Mouse (Mus musculus): ENCODE data around the gene Cdh3. TPM values are rescaled to one million over a fixed set of nuclear protein-coding genes. Genes with fewer than 3 reads are reported as not detected.

Cdh3 gene
- total RNA-seq, 4 experiments from 2014 or later: 0.35 to 0.81 (median 0.55) TPM

DNA sequence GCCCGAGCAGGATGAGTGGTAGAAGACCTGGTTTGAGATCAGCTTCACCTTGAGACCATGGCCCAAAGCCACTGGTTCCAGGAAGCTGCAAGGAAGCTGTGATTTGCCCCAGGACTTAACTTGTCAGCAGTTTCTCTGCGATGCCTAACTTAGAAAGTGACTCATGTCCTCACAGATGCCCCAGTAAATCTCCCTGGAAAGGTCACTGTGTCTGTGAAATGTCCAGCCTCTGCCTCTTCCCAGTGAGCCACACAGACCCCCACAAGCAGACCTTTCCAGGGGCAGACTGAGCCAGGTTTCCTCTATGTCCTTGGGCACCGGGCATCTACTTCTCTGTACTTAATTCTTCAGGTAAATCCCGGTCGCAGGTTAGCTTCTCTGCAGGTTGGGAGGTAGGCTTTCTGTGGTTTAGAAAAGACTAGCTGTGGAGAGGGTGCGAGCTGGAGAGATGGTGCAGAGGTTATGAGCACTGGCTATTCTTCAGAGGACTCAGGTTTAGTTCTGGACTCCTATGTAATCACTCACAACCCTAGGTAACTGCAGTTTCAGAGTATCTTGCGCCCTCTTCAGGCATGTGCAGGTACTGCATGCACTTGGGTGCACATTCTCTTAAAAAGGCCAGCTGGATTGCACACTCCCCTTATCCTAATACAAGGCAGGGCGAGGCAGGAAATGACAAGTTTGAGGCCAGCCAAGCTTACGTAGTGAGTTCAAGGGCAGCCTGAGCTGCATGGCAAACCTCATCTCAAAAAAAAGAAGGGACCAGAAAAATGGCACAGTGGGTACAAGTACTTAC lies 16.7 kb downstream of the Cdh3 start:
- peak; percentile 37 for DNase-seq

DNA sequence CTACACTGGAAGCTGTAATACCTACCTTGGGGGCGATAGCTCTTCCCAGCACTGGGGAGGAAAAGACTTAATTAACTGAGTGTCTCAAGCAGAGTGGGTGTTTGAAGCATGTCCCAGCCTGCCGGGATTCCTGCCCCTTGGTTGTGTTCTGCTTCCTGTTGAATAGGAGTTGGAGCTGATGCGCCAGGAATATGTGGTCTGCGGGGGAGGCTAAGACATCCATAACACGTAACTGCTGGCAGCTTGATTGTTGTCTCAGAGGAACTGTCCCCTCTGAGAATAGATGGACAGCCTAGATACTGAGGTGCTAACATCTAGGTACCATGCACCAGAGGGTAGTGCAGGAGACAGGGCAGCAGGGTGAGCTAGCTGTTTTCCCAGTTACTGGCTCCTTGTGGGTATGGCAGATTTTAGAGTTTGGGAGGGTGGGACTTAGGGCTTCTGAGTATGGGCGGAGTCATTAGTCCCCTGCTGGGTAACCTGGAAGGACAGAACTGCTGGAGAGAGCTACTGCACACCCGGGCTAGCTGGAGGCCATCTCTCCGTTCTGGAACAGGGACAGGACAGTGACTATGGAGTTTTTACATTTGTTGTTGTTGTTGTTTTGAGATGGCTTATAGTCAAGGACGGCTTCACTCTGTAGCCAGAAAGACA lies 18.0 kb downstream of the Cdh3 start:
- no peak for DNase-seq

GRCm38 (mm10) chr8:106529885-106530482 lies 19.3 kb downstream of the Cdh3 start:
- DNase-seq: no peak

DNA sequence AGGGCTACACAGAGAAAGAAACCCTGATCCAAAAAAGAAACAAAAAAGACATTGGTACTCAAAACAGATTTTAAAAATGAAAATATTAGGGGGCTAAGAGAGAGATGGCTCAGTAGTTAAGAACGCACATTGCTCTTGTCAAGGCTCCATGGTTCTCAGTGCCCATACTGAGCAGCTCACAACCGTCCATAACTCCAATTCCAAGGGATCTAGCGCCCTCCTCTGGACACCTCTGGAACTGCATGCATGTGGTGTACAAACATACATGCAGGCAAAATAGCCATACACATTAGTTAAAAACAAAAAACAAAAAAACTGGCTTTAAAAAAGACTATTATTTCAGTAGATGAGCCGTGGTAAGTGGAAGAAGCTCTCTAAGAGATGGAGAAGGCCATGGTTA lies 19.9 kb downstream of the Cdh3 start:
- DNase-seq: no peak

GRCm38 (mm10) chr8:106533709-106534108 lies 23.0 kb downstream of the Cdh3 start:
- no peak for DNase-seq

GRCm38 (mm10) chr8:106534449-106534848 lies 23.8 kb downstream of the Cdh3 start:
- DNase-seq: no peak

GRCm38 (mm10) chr8:106535448-106535847 lies 24.8 kb downstream of the Cdh3 start:
- no peak for DNase-seq

DNA sequence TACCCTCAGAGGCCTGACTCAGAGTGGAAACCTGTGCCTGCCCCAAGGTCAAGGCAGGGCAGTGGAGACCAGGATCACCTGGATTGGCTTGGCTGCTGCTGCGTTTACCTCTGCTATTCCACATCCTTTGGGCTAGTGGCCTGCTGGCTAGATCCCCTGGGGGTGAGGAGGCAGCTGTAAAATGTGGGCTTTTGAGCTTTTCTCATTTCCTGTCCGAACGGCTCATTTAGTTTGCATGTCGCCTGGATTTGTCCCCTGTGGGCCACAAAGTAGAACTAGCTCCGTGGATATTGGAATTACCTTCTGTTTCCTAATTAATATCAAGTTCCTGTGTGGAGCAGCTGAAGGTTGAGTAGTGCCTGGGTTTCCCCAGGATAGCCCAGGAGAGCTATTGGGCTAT lies 28.5 kb downstream of the Cdh3 start:
- DNase-seq: no peak

- no peak for DNase-seq
These were observed 30.3 kb downstream of the Cdh3 start for GRCm38 (mm10) chr8:106541002-106541401.

DNA sequence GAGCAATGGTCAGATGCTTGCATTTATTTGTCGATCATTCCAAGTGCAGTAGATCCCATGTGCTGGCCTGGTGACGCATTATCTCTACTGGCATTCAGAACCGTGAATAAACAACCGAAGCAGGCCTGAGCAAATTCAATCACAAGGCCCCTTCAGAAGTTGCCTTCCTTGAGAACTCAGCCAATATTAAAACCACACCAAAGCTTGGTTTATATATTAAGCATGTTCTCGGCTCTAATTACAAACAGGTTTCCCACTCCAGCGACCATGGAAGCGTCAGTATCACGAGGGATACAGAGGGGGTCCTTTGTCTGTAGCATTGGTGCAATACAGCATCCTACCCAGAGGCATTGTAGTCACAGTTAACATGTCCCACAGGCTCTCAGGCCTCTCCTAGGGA lies 32.4 kb downstream of the Cdh3 start:
- no peak for DNase-seq

DNA sequence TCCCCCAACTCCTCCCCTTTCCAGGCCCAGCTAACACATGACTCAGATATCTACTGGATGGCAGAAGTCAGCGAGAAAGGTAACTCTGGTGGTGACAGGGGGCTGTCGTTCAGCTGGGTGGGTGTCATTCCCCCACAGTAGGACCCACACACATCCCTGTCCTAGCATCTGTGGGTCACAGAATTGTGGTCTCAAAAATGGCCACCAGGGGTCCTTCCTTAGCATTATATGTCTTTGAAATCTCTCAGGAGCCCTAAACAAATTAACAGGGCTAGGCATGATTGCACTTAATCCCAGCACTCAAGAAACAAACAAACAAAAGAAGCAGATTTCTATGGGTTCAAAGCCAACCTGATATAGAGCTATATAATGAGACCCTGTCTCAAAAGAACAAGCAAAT lies 34.5 kb downstream of the Cdh3 start:
- DNase-seq: no peak

GRCm38 (mm10) chr8:106546746-106547145 lies 36.1 kb downstream of the Cdh3 start:
- DNase-seq: no peak

- DNase-seq: no peak
These were observed 37.8 kb downstream of the Cdh3 start for GRCm38 (mm10) chr8:106548366-106548936.

GRCm38 (mm10) chr8:106550906-106551305 lies 40.2 kb downstream of the Cdh3 start:
- DNase-seq: no peak

- DNase-seq: no peak
These were observed 43.3 kb downstream of the Cdh3 start for GRCm38 (mm10) chr8:106554011-106554410.

GRCm38 (mm10) chr8:106556068-106556645 lies 45.5 kb downstream of the Cdh3 start:
- DNase-seq: no peak

DNA sequence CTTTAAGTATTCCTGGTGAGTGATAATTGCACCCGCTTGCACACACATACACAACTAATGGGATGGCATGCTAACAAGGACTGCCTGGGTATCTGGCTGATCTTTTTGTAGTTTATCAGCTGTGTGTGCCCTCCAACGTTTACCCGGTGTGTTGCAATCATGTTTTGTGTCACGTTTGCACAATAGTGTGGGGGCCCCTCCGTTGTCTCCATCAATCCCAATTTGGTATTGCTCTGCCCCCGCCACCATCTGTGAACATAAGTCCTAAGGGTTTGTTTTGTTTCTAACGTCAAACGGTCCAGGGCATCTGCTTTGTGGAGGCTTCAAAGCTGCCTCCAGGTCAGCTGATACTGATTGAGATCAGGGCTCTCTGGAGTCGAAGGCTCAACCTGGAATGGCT lies 49.2 kb downstream of the Cdh3 start:
- no peak for DNase-seq

DNA sequence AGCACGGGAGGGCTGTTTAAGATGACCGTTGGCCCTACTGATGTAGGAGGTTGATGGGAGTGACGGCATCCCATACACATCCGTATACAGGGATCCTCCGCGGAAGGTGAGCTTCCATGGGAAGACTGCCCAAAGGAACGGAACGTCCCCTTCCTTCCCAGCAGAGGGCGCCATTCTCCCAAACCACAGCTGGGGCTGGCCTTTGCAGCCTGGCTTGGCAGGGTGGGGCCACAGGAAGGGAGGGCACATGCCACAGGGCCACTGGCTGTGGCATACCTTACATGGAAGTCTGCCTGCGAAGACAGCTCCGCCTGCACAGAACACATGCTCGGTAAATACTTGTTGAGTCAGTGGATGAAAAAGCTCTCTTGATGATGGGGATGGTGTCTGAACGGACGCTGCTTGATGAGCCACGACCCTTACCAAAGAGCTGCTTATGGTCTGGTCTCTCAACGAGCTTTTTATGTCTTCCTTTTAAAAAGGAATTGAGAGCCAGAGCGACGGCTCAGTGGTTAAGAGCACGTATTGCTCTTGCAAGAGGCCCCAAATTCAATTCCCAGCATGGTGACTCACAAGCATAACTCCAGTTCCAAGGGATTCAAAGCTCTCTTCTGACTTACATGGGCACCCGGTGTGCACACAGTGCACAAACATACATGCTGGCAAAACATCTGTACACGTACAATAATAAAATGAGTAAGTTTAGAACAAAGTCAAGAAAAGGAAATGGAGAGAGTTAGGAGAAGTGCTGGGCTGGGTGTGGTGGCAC lies 50.6 kb downstream of the Cdh3 start:
- peak; percentile 61 for DNase-seq

GRCm38 (mm10) chr8:106563691-106564182 lies 53.0 kb downstream of the Cdh3 start:
- DNase-seq: no peak

- DNase-seq: no peak
These were observed 58.3 kb downstream of the Cdh3 start for GRCm38 (mm10) chr8:106569006-106569405.

DNA sequence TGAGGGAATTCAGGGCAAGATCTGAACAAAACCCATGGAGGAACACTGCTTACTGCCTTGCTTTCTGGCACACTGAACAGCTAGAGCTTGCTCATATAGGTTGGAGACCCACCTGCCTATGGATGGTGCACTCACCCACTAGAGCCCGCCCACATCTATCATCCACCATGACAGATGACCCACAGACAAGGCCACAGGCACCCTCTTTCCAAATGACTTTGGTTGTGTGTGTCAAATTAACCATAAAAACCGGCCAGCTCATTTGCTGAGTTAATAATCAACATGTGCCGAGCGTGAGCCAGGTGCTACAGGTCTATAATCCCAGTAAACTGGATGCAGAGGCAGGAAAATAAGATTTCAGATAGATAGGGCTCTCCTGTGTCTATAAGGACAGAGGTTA lies 59.7 kb downstream of the Cdh3 start:
- no peak for DNase-seq

GRCm38 (mm10) chr8:106571551-106572172 lies 61.0 kb downstream of the Cdh3 start:
- no peak for DNase-seq

Data from adrenal gland, adult 8-10 months (tissue).